Mouse (Mus musculus) forebrain, embryonic 14.5 days (tissue): Measurements from ENCODE around the gene Ptch2. TPM values are rescaled to one million over a fixed set of nuclear protein-coding genes. Genes with fewer than 3 reads are reported as not detected.

ENCODE experiments used
- ATAC-seq: fragments of 200-750 bp; cut with Nextera tagmentation; 2 replicates; pipeline ENCODE4 v1.8.0; 2017; ENCODE audit warnings: mild to moderate bottlenecking, moderate library complexity
- DNase-seq: peaks from one replicate; pipeline ENCODE4 v3.0.0-alpha.2; 2015; ENCODE audit warnings: low spot score
- H3K27ac ChIP-seq: fragments of 300-500 bp; sonication (generic); 2 replicates; pipeline ENCODE4 v1.5.1; 2014; ENCODE audit warnings: low read depth, mild to moderate bottlenecking, control low read depth, low read length, moderate library complexity
- H3K27me3 ChIP-seq: fragments of 300-500 bp; sonication (generic); replicated peaks from 2 replicates; pipeline ENCODE4 v1.6.1; 2014; ENCODE audit warnings: low read length, control low read depth, mixed read lengths; ENCODE audit not compliant: control insufficient read depth, insufficient read depth
- H3K36me3 ChIP-seq: fragments of 300-500 bp; sonication (generic); 2 replicates; pipeline ENCODE4 v1.6.1; 2014; ENCODE audit warnings: low read length, control low read depth; ENCODE audit not compliant: control insufficient read depth, insufficient read depth
- H3K4me1 ChIP-seq: fragments of 300-500 bp; sonication (generic); 2 replicates; pipeline ENCODE4 v1.6.1; 2014; ENCODE audit warnings: antibody characterized with exemption, low read length, control low read depth; ENCODE audit not compliant: control insufficient read depth, insufficient read depth
- H3K4me2 ChIP-seq: fragments of 300-500 bp; sonication (generic); 2 replicates; pipeline ENCODE4 v1.6.1; 2014; ENCODE audit warnings: mild to moderate bottlenecking, control low read depth, low read length
- H3K4me3 ChIP-seq: fragments of 300-500 bp; sonication (generic); 2 replicates; pipeline ENCODE4 v1.5.1; 2014; ENCODE audit warnings: low read depth, low read length, control low read depth
- H3K9ac ChIP-seq: fragments of 300-500 bp; sonication (generic); 2 replicates; pipeline ENCODE4 v1.6.1; 2014; ENCODE audit warnings: mild to moderate bottlenecking, low read length, control low read depth, moderate library complexity
- H3K9me3 ChIP-seq: fragments of 300-500 bp; sonication (generic); replicated peaks from 2 replicates; pipeline ENCODE4 v1.6.1; 2016; ENCODE audit warnings: low read length, control low read depth, mixed read lengths; ENCODE audit not compliant: control insufficient read depth
- WGBS: fragments of 180-500 bp; shearing (Covaris S2); extraction: QIAGEN DNeasy Blood & Tissue Kit; methylation state at CpG from one replicate; pipeline ENCODE4 v1.1.7; 2014; 5-methylcytosine and 5-hydroxymethylcytosine counted together
- polyA plus RNA-seq: library from polyadenylated mRNA; unstranded; fragments of >200 nt; fragmentation: Nextera tagmentation; extraction: Ambion mirVana; gene quantifications from 2 replicates; pipeline ENCODE4 v1.2.1, GENCODE M21; 2014

Ptch2 gene
- polyA plus RNA-seq, 1 experiment from 2014 or later, result 2.4 TPM

DNA sequence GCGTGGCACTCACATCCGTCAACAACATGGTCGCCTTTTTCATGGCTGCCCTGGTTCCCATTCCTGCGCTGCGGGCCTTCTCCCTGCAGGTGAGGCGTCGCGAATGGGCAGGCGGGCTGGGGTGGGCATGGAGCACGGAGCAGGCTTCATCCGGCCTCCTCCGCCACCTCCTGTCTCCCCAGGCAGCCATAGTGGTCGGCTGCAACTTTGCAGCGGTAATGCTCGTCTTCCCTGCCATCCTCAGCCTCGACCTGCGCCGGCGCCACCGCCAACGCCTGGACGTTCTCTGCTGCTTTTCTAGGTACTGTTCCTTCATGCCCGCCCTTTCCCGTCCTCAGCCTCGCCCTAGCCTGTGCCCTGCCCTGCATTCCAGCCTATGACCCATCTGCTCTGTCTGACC lies 13.5 kb downstream of the Ptch2 start:
- peaks cover 17% of the 10 kb centered on the region; the same call in 1 of the 2 replicates for H3K36me3 ChIP-seq
- ATAC-seq, result no peak
- 93% methylated on average over 25 of the region's 25 CpGs for WGBS
- no peaks in the 10 kb centered on the region for H3K9me3 ChIP-seq
- no peaks in the 10 kb centered on the region for H3K27me3 ChIP-seq
- no peak overlapping the region for H3K27ac ChIP-seq
- no peak overlapping the region for H3K9ac ChIP-seq
- H3K4me2 ChIP-seq, result no peak overlapping the region
- DNase-seq, result no peak
- H3K4me1 ChIP-seq, result no peaks in the 10 kb centered on the region
- H3K4me3 ChIP-seq, result no peak overlapping the region

DNA sequence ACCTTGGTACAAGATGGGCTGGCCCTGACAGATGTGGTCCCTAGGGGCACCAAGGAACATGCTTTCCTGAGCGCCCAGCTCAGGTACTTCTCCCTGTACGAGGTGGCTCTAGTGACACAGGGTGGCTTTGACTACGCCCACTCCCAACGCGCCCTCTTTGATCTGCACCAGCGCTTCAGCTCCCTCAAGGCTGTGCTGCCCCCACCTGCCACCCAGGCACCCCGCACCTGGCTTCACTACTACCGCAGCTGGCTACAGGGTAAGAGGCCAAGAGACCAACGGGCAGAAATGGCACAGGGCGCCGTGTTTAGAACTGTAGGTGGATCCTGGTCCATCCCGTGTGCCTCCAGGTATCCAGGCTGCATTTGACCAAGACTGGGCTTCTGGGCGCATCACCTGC lies 14.4 kb downstream of the Ptch2 start:
- DNase-seq, result no peak
- no peak for ATAC-seq
- Histone ChIP-seq H3K4me1 (no peaks in the 10 kb centered on the region), H3K4me2 (no peak overlapping the region), H3K36me3 (peaks cover 21% of the 10 kb centered on the region; the same call in 1 of the 2 replicates), H3K9me3 (no peaks in the 10 kb centered on the region), H3K9ac (no peak overlapping the region), H3K27ac (no peak overlapping the region), H3K27me3 (no peaks in the 10 kb centered on the region), H3K4me3 (no peak overlapping the region)
- 92% methylated on average over 13 of the region's 13 CpGs for WGBS

DNA sequence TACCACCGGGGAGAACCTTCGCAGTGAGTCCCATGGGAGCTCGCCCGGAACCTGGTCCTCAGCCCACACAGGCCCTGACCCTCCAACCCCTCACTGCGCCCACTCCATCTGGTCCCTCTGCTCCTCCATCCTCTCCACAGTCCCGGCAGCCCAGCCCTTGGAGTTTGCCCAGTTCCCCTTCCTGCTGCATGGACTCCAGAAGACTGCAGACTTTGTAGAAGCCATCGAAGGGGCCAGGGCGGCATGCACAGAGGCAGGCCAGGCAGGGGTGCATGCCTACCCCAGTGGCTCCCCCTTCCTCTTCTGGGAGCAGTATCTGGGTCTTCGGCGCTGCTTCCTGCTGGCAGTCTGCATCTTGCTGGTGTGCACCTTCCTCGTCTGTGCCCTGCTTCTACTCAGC lies 15.1 kb downstream of the Ptch2 start:
- no peak overlapping the region for H3K27ac ChIP-seq
- H3K27me3 ChIP-seq, result no peaks in the 10 kb centered on the region
- no peak overlapping the region for H3K4me2 ChIP-seq
- DNase-seq (no peak), ATAC-seq (no peak)
- H3K4me1 ChIP-seq, result no peaks in the 10 kb centered on the region
- no peak overlapping the region for H3K4me3 ChIP-seq
- 93% methylated on average over 9 of the region's 11 CpGs for WGBS
- H3K36me3 ChIP-seq, result peaks cover 21% of the 10 kb centered on the region; the same call in 1 of the 2 replicates
- H3K9me3 ChIP-seq, result no peaks in the 10 kb centered on the region
- H3K9ac ChIP-seq, result no peak overlapping the region

DNA sequence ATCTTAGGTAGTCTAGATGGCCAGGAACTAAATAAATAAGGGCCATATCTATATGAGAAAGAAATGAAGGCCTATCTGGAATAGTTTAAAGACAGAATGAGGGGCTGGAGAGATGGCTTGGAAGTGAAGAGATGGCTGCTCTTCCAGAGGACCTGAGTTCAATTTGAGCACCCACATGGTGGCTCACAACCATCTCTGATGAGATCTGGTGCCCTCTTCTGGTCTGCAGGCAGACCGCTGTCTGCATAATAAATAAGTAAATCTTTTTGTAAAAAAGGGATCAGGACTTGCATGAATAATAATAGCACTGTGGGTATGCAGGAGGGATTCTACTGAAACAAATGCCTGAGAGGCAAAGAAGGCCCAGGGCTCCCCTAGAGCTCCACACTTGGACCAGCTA lies 17.4 kb downstream of the Ptch2 start:
- Histone ChIP-seq H3K4me3 (no peak overlapping the region), H3K9me3 (no peaks in the 10 kb centered on the region), H3K27ac (no peak overlapping the region), H3K9ac (no peak overlapping the region), H3K4me2 (no peak overlapping the region), H3K27me3 (no peaks in the 10 kb centered on the region), H3K4me1 (no peaks in the 10 kb centered on the region), H3K36me3 (peaks cover 15% of the 10 kb centered on the region; the same call in 1 of the 2 replicates)
- DNase-seq (no peak), ATAC-seq (no peak)
- 69% methylated on average over 1 of the region's 1 CpGs for WGBS

- no peaks in the 10 kb centered on the region for H3K9me3 ChIP-seq
- no peak overlapping the region for H3K4me2 ChIP-seq
- ATAC-seq (no peak), DNase-seq (no peak)
- peaks cover 6% of the 10 kb centered on the region for H3K4me1 ChIP-seq
- no peak overlapping the region for H3K27ac ChIP-seq
- no peak overlapping the region for H3K4me3 ChIP-seq
- H3K9ac ChIP-seq, result no peak overlapping the region
- no peaks in the 10 kb centered on the region for H3K27me3 ChIP-seq
- H3K36me3 ChIP-seq, result peaks cover 10% of the 10 kb centered on the region; the same call in 1 of the 2 replicates
- 87% methylated on average over 5 of the region's 5 CpGs for WGBS
Observed at GRCm38 (mm10) chr4:117115592-117115991, 19.7 kb downstream of the Ptch2 start.

DNA sequence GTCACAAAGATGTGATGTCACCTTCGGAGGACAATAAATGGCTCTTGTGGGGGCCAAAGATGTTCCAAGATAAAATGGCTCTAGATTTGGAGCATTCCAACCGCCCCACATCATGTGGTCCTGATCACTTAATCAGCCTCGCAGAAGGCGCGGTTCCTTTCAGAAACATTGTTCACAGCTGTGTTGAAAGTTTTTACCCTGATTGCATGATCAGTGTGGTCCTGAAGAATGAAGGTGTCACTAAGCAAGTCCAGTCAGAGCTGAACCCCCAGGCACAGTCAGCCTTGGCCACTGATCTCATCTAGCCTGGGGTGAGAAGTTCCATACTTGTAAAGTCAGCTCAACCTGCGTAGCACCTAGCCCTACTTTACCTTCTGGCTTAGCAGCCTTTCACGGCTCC lies 22.1 kb downstream of the Ptch2 start:
- H3K4me1 ChIP-seq, result peaks cover 6% of the 10 kb centered on the region
- H3K4me2 ChIP-seq, result no peak overlapping the region
- H3K9me3 ChIP-seq, result no peaks in the 10 kb centered on the region
- H3K27ac ChIP-seq, result no peak overlapping the region
- WGBS, result 96% methylated on average over 7 of the region's 7 CpGs
- H3K9ac ChIP-seq, result no peak overlapping the region
- H3K27me3 ChIP-seq, result no peaks in the 10 kb centered on the region
- peaks cover 10% of the 10 kb centered on the region; the same call in 1 of the 2 replicates for H3K36me3 ChIP-seq
- no peak for ATAC-seq
- no peak overlapping the region for H3K4me3 ChIP-seq
- no peak for DNase-seq

DNA sequence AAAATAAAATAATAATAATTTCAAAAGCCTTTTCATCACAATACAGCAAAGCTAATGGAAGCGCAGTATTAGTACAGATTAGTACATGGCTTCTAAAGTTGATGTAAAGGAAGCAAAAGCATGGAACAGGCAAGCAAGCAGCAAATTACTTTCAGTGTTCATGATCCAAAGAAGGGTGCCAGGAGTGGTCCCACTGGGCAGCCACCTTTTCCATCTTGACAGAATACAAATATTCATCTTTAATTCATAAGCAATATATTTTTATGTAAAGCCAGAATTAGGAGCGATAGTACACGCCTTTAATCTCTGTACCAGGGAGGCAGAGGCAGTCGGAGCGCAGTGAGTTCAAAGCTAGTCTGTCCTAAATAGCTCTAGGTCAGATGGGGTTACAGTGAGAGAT lies 23.8 kb downstream of the Ptch2 start:
- ATAC-seq (no peak), DNase-seq (no peak)
- Histone ChIP-seq H3K9ac (peak overlapping the region; percentile 86), H3K4me2 (peak overlapping the region; percentile 100), H3K27ac (peak overlapping the region; percentile 84), H3K9me3 (no peaks in the 10 kb centered on the region), H3K27me3 (no peaks in the 10 kb centered on the region), H3K4me1 (peaks cover 6% of the 10 kb centered on the region), H3K36me3 (peaks cover under 1% of the 10 kb centered on the region; the same call in 1 of the 2 replicates), H3K4me3 (peak overlapping the region; percentile 71)
- 81% methylated on average over 5 of the region's 5 CpGs for WGBS

DNA sequence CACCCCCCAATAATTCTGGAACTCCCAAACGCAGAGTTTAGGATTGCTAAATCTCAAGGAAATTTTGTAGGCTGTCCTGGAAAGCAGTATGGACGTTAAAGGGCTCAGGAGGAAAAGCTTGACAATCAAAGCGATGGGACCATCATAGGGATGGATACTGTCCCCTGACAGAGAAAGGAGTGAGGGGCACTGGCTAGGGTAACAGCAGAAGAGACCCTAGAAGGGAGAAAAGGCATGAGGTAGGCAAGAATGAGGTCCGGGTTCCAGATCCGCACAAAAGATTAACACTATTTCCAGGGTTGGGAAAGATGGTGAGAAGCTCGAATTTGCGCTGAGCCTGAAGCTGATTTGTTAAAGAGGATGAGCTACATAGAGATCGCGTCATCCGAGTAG lies 24.2 kb downstream of the Ptch2 start:
- Histone ChIP-seq H3K27me3 (no peaks in the 10 kb centered on the region), H3K9ac (peak overlapping the region; percentile 86), H3K36me3 (no peaks in the 10 kb centered on the region), H3K4me1 (peaks cover 8% of the 10 kb centered on the region), H3K27ac (peak overlapping the region; percentile 84), H3K9me3 (no peaks in the 10 kb centered on the region), H3K4me3 (peak overlapping the region; percentile 71), H3K4me2 (peak overlapping the region; percentile 100)
- ATAC-seq, result peak; percentile 35
- DNase-seq, result no peak
- 8% methylated on average over 10 of the region's 10 CpGs for WGBS

DNA sequence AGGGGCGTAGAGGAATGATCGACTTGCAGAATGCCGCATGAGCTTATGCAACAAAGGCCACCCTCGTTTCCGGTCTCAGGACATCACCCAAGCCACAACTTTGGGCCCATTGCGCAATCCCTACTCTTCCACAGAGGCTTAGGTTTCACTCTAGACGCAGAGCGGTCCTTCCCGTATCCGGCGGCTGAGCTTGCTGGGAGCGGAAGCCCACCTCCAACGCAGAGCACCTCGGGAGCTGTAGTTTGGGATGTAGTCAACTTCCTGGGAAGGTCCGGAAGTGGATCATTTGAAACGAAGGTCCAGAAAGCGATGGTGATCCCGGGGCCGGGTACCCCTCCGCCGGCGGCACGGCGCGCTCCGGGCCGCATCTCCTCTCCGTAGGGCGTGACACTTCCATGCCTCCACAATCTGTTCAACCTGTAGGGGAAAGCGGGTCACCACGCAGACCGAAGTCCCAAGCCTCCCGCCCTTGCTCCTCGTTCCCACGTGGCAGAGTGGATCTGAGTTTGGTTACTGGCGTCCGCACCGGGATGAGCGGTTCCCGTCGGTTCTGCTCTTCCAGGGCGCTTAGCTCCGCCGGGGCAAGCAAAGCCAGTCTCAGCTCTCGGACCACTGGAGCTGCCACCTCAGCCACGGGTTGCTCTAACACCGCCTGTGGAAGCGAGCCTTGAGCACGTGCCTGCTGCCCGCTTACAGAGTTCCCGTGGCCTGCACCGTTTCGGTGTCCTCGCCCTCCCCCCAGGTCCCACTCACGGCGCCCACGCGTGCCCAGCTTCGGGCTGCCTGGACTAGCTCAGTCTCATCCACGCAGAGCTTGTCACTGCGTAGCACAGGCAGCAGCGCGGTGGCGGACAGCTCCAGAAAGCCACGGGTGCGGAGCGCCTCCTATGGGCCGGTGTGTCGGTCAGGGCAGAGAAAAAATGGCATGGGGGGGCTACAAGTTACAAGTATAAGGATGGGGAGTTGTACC lies 24.9 kb downstream of the Ptch2 start:
- ATAC-seq (peak; percentile 96), DNase-seq (peak; percentile 98)
- H3K9me3 ChIP-seq, result no peaks in the 10 kb centered on the region
- H3K36me3 ChIP-seq, result no peaks in the 10 kb centered on the region
- H3K4me1 ChIP-seq, result peaks cover 15% of the 10 kb centered on the region
- peak overlapping the region; percentile 86 for H3K9ac ChIP-seq
- peak overlapping the region; percentile 100 for H3K4me2 ChIP-seq
- WGBS, result under 1% methylated on average over 69 of the region's 69 CpGs
- no peaks in the 10 kb centered on the region for H3K27me3 ChIP-seq
- peak overlapping the region; percentile 84 for H3K27ac ChIP-seq
- H3K4me3 ChIP-seq, result peak overlapping the region; percentile 71
